Mouse (Mus musculus) lung, postnatal 25 days (tissue): ENCODE measurements around the gene Mphosph6.

ENCODE experiments used
- DNase-seq: peaks from one replicate; pipeline ENCODE4 v3.0.0; 2022; ENCODE audit warnings: low spot score

Gene Mphosph6

GRCm38 (mm10) chr8:117771115-117771836 is 30.5 kb downstream of the Mphosph6 start:
- DNase-seq: no peak

GRCm38 (mm10) chr8:117768971-117769370 is 32.8 kb downstream of the Mphosph6 start:
- DNase-seq: no peak

- DNase-seq: no peak
Measured at GRCm38 (mm10) chr8:117765947-117766346, 35.8 kb downstream of the Mphosph6 start.

- DNase-seq: no peak
Measured at GRCm38 (mm10) chr8:117764625-117765024, 37.1 kb downstream of the Mphosph6 start.

GRCm38 (mm10) chr8:117762776-117763175 is 39.0 kb downstream of the Mphosph6 start:
- DNase-seq: no peak

- DNase-seq: no peak
Measured at GRCm38 (mm10) chr8:117757900-117758299, 43.8 kb downstream of the Mphosph6 start.

GRCm38 (mm10) chr8:117749436-117749835 is 52.3 kb downstream of the Mphosph6 start:
- DNase-seq: no peak

GRCm38 (mm10) chr8:117747886-117748730 is 53.6 kb downstream of the Mphosph6 start:
- DNase-seq: no peak

- no peak for DNase-seq
Measured at GRCm38 (mm10) chr8:117747428-117747827, 54.3 kb downstream of the Mphosph6 start.

GRCm38 (mm10) chr8:117746651-117747050 is 55.1 kb downstream of the Mphosph6 start:
- no peak for DNase-seq

- DNase-seq: no peak
Measured at GRCm38 (mm10) chr8:117742431-117743012, 59.2 kb downstream of the Mphosph6 start.
